Mouse (Mus musculus): Measurements from ENCODE around the gene Mansc1. TPM values are rescaled to one million over a fixed set of nuclear protein-coding genes. Genes with fewer than 3 reads are reported as not detected.
A peak's percentile ranks its signal among the peaks of the same experiment; 100 is the strongest.

Mansc1 gene
- polyA plus RNA-seq, 1 experiment from 2014 or later, result 0.93 TPM

GRCm38 (mm10) chr6:134597651-134598229, 34.5 kb downstream of the Mansc1 start:
- H3K9me3 ChIP-seq (ENCODE audit: control insufficient read depth, low read length), result no peaks in the 10 kb centered on the region
- no peaks in the 10 kb centered on the region for H3K27me3 ChIP-seq (ENCODE audit: control insufficient read depth, insufficient read depth, low read length)
- H3K9ac ChIP-seq (ENCODE audit: low read depth, low read length), result no peak overlapping the region
- ATAC-seq (ENCODE audit: low FRiP score), result no peak
- WGBS, result 88% methylated on average over 6 of the region's 6 CpGs
- no peak for DNase-seq (ENCODE audit: low spot score)
- no peak overlapping the region for H3K4me3 ChIP-seq (ENCODE audit: low read depth, low read length)
- no peak overlapping the region for H3K4me2 ChIP-seq (replicated peaks; ENCODE audit: low read depth, low read length)
- H3K36me3 ChIP-seq (ENCODE audit: control insufficient read depth, insufficient read depth, low read length), result no peaks in the 10 kb centered on the region
- no peaks in the 10 kb centered on the region for H3K4me1 ChIP-seq (replicated peaks; ENCODE audit: control insufficient read depth, insufficient read depth, low read length)
- no peak overlapping the region for H3K27ac ChIP-seq (ENCODE audit: low read depth, low read length)

GRCm38 (mm10) chr6:134594569-134595442, 37.5 kb downstream of the Mansc1 start:
- Histone ChIP-seq H3K9me3 (ENCODE audit: control insufficient read depth, low read length) (no peaks in the 10 kb centered on the region), H3K4me3 (ENCODE audit: low read depth, low read length) (no peak overlapping the region), H3K4me1 (replicated peaks; ENCODE audit: control insufficient read depth, insufficient read depth, low read length) (no peaks in the 10 kb centered on the region), H3K9ac (ENCODE audit: low read depth, low read length) (no peak overlapping the region), H3K27me3 (ENCODE audit: control insufficient read depth, insufficient read depth, low read length) (no peaks in the 10 kb centered on the region), H3K4me2 (replicated peaks; ENCODE audit: low read depth, low read length) (no peak overlapping the region), H3K36me3 (ENCODE audit: control insufficient read depth, insufficient read depth, low read length) (no peaks in the 10 kb centered on the region), H3K27ac (ENCODE audit: low read depth, low read length) (no peak overlapping the region)
- ATAC-seq (ENCODE audit: low FRiP score) (no peak), DNase-seq (ENCODE audit: low spot score) (no peak)
- 83% methylated on average over 21 of the region's 21 CpGs for WGBS

- H3K36me3 ChIP-seq (ENCODE audit: control insufficient read depth, insufficient read depth, low read length), result no peaks in the 10 kb centered on the region
- no peak overlapping the region for H3K27ac ChIP-seq (ENCODE audit: low read depth, low read length)
- DNase-seq (ENCODE audit: low spot score) (no peak), ATAC-seq (ENCODE audit: low FRiP score) (no peak)
- H3K9ac ChIP-seq (ENCODE audit: low read depth, low read length), result no peak overlapping the region
- no peaks in the 10 kb centered on the region for H3K27me3 ChIP-seq (ENCODE audit: control insufficient read depth, insufficient read depth, low read length)
- WGBS, result 78% methylated on average over 2 of the region's 2 CpGs
- H3K4me2 ChIP-seq (replicated peaks; ENCODE audit: low read depth, low read length), result no peak overlapping the region
- no peaks in the 10 kb centered on the region for H3K4me1 ChIP-seq (replicated peaks; ENCODE audit: control insufficient read depth, insufficient read depth, low read length)
- H3K9me3 ChIP-seq (ENCODE audit: control insufficient read depth, low read length), result no peaks in the 10 kb centered on the region
- no peak overlapping the region for H3K4me3 ChIP-seq (ENCODE audit: low read depth, low read length)
Measured at GRCm38 (mm10) chr6:134591614-134592013, 40.7 kb downstream of the Mansc1 start.

GRCm38 (mm10) chr6:134586241-134586640, 46.0 kb downstream of the Mansc1 start:
- Histone ChIP-seq H3K27ac (ENCODE audit: low read depth, low read length) (no peak overlapping the region), H3K36me3 (ENCODE audit: control insufficient read depth, insufficient read depth, low read length) (no peaks in the 10 kb centered on the region), H3K4me3 (ENCODE audit: low read depth, low read length) (no peak overlapping the region), H3K9me3 (ENCODE audit: control insufficient read depth, low read length) (no peaks in the 10 kb centered on the region), H3K9ac (ENCODE audit: low read depth, low read length) (no peak overlapping the region), H3K4me1 (replicated peaks; ENCODE audit: control insufficient read depth, insufficient read depth, low read length) (no peaks in the 10 kb centered on the region), H3K27me3 (ENCODE audit: control insufficient read depth, insufficient read depth, low read length) (no peaks in the 10 kb centered on the region), H3K4me2 (replicated peaks; ENCODE audit: low read depth, low read length) (no peak overlapping the region)
- DNase-seq (ENCODE audit: low spot score) (no peak), ATAC-seq (ENCODE audit: low FRiP score) (no peak)
- WGBS, result 83% methylated on average over 5 of the region's 5 CpGs

GRCm38 (mm10) chr6:134584616-134585015, 47.7 kb downstream of the Mansc1 start:
- Histone ChIP-seq H3K27ac (ENCODE audit: low read depth, low read length) (no peak overlapping the region), H3K4me1 (replicated peaks; ENCODE audit: control insufficient read depth, insufficient read depth, low read length) (no peaks in the 10 kb centered on the region), H3K9ac (ENCODE audit: low read depth, low read length) (no peak overlapping the region), H3K4me2 (replicated peaks; ENCODE audit: low read depth, low read length) (no peak overlapping the region), H3K36me3 (ENCODE audit: control insufficient read depth, insufficient read depth, low read length) (no peaks in the 10 kb centered on the region), H3K9me3 (ENCODE audit: control insufficient read depth, low read length) (no peaks in the 10 kb centered on the region), H3K27me3 (ENCODE audit: control insufficient read depth, insufficient read depth, low read length) (no peaks in the 10 kb centered on the region), H3K4me3 (ENCODE audit: low read depth, low read length) (no peak overlapping the region)
- no peak for DNase-seq (ENCODE audit: low spot score)
- WGBS, result 96% methylated on average over 2 of the region's 2 CpGs
- no peak for ATAC-seq (ENCODE audit: low FRiP score)

GRCm38 (mm10) chr6:134582110-134582509, 50.2 kb downstream of the Mansc1 start:
- WGBS, result 38% methylated on average over 5 of the region's 5 CpGs
- H3K36me3 ChIP-seq (ENCODE audit: control insufficient read depth, insufficient read depth, low read length), result no peaks in the 10 kb centered on the region
- no peaks in the 10 kb centered on the region for H3K4me1 ChIP-seq (replicated peaks; ENCODE audit: control insufficient read depth, insufficient read depth, low read length)
- ATAC-seq (ENCODE audit: low FRiP score) (peak; percentile 93), DNase-seq (ENCODE audit: low spot score) (peak; percentile 40)
- no peaks in the 10 kb centered on the region for H3K27me3 ChIP-seq (ENCODE audit: control insufficient read depth, insufficient read depth, low read length)
- H3K9ac ChIP-seq (ENCODE audit: low read depth, low read length), result no peak overlapping the region
- no peak overlapping the region for H3K27ac ChIP-seq (ENCODE audit: low read depth, low read length)
- no peak overlapping the region for H3K4me3 ChIP-seq (ENCODE audit: low read depth, low read length)
- H3K9me3 ChIP-seq (ENCODE audit: control insufficient read depth, low read length), result no peaks in the 10 kb centered on the region
- no peak overlapping the region for H3K4me2 ChIP-seq (replicated peaks; ENCODE audit: low read depth, low read length)

GRCm38 (mm10) chr6:134579506-134579905, 52.8 kb downstream of the Mansc1 start:
- Histone ChIP-seq H3K4me1 (replicated peaks; ENCODE audit: control insufficient read depth, insufficient read depth, low read length) (no peaks in the 10 kb centered on the region), H3K9me3 (ENCODE audit: control insufficient read depth, low read length) (no peaks in the 10 kb centered on the region), H3K27me3 (ENCODE audit: control insufficient read depth, insufficient read depth, low read length) (no peaks in the 10 kb centered on the region), H3K27ac (ENCODE audit: low read depth, low read length) (no peak overlapping the region), H3K9ac (ENCODE audit: low read depth, low read length) (no peak overlapping the region), H3K4me2 (replicated peaks; ENCODE audit: low read depth, low read length) (no peak overlapping the region), H3K36me3 (ENCODE audit: control insufficient read depth, insufficient read depth, low read length) (no peaks in the 10 kb centered on the region), H3K4me3 (ENCODE audit: low read depth, low read length) (no peak overlapping the region)
- DNase-seq (ENCODE audit: low spot score), result no peak
- 87% methylated on average over 4 of the region's 4 CpGs for WGBS
- no peak for ATAC-seq (ENCODE audit: low FRiP score)

- Histone ChIP-seq H3K27ac (ENCODE audit: low read depth, low read length) (no peak overlapping the region), H3K9me3 (ENCODE audit: control insufficient read depth, low read length) (no peaks in the 10 kb centered on the region), H3K4me1 (replicated peaks; ENCODE audit: control insufficient read depth, insufficient read depth, low read length) (no peaks in the 10 kb centered on the region), H3K27me3 (ENCODE audit: control insufficient read depth, insufficient read depth, low read length) (no peaks in the 10 kb centered on the region), H3K4me2 (replicated peaks; ENCODE audit: low read depth, low read length) (no peak overlapping the region), H3K4me3 (ENCODE audit: low read depth, low read length) (no peak overlapping the region), H3K36me3 (ENCODE audit: control insufficient read depth, insufficient read depth, low read length) (no peaks in the 10 kb centered on the region), H3K9ac (ENCODE audit: low read depth, low read length) (no peak overlapping the region)
- no peak for DNase-seq (ENCODE audit: low spot score)
- no peak for ATAC-seq (ENCODE audit: low FRiP score)
- 69% methylated on average over 6 of the region's 6 CpGs for WGBS
Measured at GRCm38 (mm10) chr6:134578039-134578438, 54.2 kb downstream of the Mansc1 start.

GRCm38 (mm10) chr6:134575288-134575741, 57.0 kb downstream of the Mansc1 start:
- Histone ChIP-seq H3K9ac (ENCODE audit: low read depth, low read length) (no peak overlapping the region), H3K4me2 (replicated peaks; ENCODE audit: low read depth, low read length) (no peak overlapping the region), H3K27me3 (ENCODE audit: control insufficient read depth, insufficient read depth, low read length) (no peaks in the 10 kb centered on the region), H3K27ac (ENCODE audit: low read depth, low read length) (no peak overlapping the region), H3K4me1 (replicated peaks; ENCODE audit: control insufficient read depth, insufficient read depth, low read length) (no peaks in the 10 kb centered on the region), H3K4me3 (ENCODE audit: low read depth, low read length) (no peak overlapping the region), H3K36me3 (ENCODE audit: control insufficient read depth, insufficient read depth, low read length) (no peaks in the 10 kb centered on the region), H3K9me3 (ENCODE audit: control insufficient read depth, low read length) (no peaks in the 10 kb centered on the region)
- DNase-seq (ENCODE audit: low spot score), result no peak
- 90% methylated on average over 3 of the region's 3 CpGs for WGBS
- ATAC-seq (ENCODE audit: low FRiP score), result no peak

Data from hindbrain, embryonic 11.5 days (tissue).